Mouse (Mus musculus): ENCODE results near the gene Capzb.
A peak's percentile ranks its signal among the peaks of the same experiment; 100 is the strongest.

The Capzb gene

GRCm38 (mm10) chr4:139240334-139240733 lies 47.6 kb downstream of the Capzb start:
- no peak for DNase-seq

- DNase-seq = no peak
These were observed 49.2 kb downstream of the Capzb start for GRCm38 (mm10) chr4:139241678-139242606.

- DNase-seq = no peak
These were observed 49.9 kb downstream of the Capzb start for GRCm38 (mm10) chr4:139242607-139242955.

- no peak for DNase-seq
These were observed 51.5 kb downstream of the Capzb start for GRCm38 (mm10) chr4:139244176-139244575.

GRCm38 (mm10) chr4:139244766-139245165 lies 52.1 kb downstream of the Capzb start:
- DNase-seq = no peak

GRCm38 (mm10) chr4:139245534-139245933 lies 52.8 kb downstream of the Capzb start:
- no peak for DNase-seq

GRCm38 (mm10) chr4:139246130-139246877 lies 53.6 kb downstream of the Capzb start:
- DNase-seq = no peak

- DNase-seq = no peak
These were observed 55.3 kb downstream of the Capzb start for GRCm38 (mm10) chr4:139247966-139248365.

GRCm38 (mm10) chr4:139248736-139249135 lies 56.0 kb downstream of the Capzb start:
- no peak for DNase-seq

GRCm38 (mm10) chr4:139250043-139250442 lies 57.3 kb downstream of the Capzb start:
- DNase-seq = peak; percentile 35

- DNase-seq = no peak
These were observed 58.2 kb downstream of the Capzb start for GRCm38 (mm10) chr4:139250886-139251285.

- DNase-seq = peak; percentile 87
These were observed 59.5 kb downstream of the Capzb start for GRCm38 (mm10) chr4:139252051-139252760.

GRCm38 (mm10) chr4:139253206-139253605 lies 60.5 kb downstream of the Capzb start:
- DNase-seq = no peak

- DNase-seq = peak; percentile 39
These were observed 63.4 kb downstream of the Capzb start for GRCm38 (mm10) chr4:139256146-139256545.

GRCm38 (mm10) chr4:139256708-139257107 lies 64.0 kb downstream of the Capzb start:
- no peak for DNase-seq

- DNase-seq = peak; percentile 44
These were observed 66.1 kb downstream of the Capzb start for GRCm38 (mm10) chr4:139258621-139259301.

GRCm38 (mm10) chr4:139259302-139259871 lies 66.7 kb downstream of the Capzb start:
- DNase-seq = no peak

- DNase-seq = no peak
These were observed 70.3 kb downstream of the Capzb start for GRCm38 (mm10) chr4:139262981-139263380.

- no peak for DNase-seq
These were observed 73.2 kb downstream of the Capzb start for GRCm38 (mm10) chr4:139265783-139266499.

GRCm38 (mm10) chr4:139266500-139266865 lies 73.8 kb downstream of the Capzb start:
- no peak for DNase-seq

- no peak for DNase-seq
These were observed 74.6 kb downstream of the Capzb start for GRCm38 (mm10) chr4:139267335-139267734.

GRCm38 (mm10) chr4:139268242-139268641 lies 75.5 kb downstream of the Capzb start:
- no peak for DNase-seq
